Mouse (Mus musculus) retina, postnatal 7 days (tissue): ENCODE data around the gene Ampd3.

Experiments used
- DNase-seq: peaks from one replicate; pipeline ENCODE4 v3.0.0-alpha.2; 2012; ENCODE audit warnings: low read depth, low spot score

The Ampd3 gene

DNA sequence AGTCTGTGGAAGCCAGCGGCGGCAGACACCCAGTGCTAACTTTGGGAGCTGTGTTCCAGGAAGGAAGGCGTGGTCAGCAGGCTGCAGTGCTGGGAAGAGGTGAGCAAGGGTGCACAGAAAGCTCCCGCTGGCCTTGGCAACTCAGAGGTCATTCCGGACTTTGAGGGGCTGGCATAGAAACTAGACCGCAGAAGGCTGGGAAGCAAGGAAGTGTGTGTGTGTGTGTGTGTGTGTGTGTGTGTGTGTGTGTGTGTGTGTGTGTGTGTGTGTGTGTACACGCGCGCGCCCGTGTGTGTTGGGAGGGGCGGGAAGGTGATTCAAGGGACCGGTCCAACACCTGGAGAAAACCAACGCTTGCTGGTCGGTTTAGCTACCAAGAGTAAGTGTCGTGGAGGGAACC is at the start of gene Ampd3:
Gene Ampd3, plus strand, starts transcription at position 206 of the 400 bp plus-strand sequence.
- no peak for DNase-seq

GRCm38 (mm10) chr7:110718505-110718904 is 49.5 kb upstream of the Ampd3 start:
- DNase-seq, result no peak

DNA sequence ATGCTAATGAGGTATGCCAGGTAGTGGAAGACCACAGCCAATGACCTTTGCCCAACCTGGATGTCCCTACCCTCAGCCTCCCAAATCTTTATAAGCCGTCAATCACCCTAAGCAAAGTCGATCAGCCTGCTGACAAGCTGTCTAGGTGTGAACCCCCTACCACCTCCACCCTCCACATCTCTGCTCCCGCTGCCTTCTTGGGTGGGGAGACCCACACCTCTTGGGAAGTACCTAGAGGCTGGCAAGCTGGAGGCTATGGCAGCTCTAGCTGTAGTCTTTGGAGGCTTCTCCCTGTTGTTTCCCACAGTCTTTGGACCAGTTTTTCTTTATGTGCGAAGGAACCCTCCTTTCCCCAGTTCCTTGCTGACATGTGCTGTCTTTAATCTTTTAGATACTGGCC is 48.1 kb upstream of the Ampd3 start:
- DNase-seq, result no peak

GRCm38 (mm10) chr7:110722183-110722582 is 45.8 kb upstream of the Ampd3 start:
- DNase-seq, result no peak

GRCm38 (mm10) chr7:110727049-110727448 is 41.0 kb upstream of the Ampd3 start:
- DNase-seq, result peak; percentile 62

DNA sequence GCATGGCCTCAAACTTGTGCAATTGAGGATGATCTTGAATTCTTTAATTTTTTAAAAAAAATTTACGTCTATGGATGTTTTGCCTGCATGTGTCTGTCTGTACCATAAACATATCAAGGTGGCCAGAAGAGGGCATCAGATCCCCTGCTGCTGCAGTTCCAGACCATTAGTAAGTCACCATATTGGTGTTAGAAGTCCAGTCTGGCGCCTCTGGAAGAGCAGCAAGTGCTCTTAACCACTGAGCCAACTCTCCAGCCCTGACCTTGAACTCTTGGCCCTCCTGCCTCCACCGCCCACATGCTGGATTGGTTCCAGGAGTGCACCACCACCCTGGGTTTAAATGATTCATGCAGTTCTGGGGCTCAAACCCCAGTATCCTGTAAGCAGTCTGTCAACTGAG is 39.1 kb upstream of the Ampd3 start:
- DNase-seq, result peak; percentile 16

GRCm38 (mm10) chr7:110729295-110729694 is 38.7 kb upstream of the Ampd3 start:
- no peak for DNase-seq

- DNase-seq, result no peak
Observed at GRCm38 (mm10) chr7:110731091-110731967, 36.7 kb upstream of the Ampd3 start.

- DNase-seq, result no peak
Observed at GRCm38 (mm10) chr7:110732001-110732632, 35.9 kb upstream of the Ampd3 start.

GRCm38 (mm10) chr7:110736914-110737313 is 31.1 kb upstream of the Ampd3 start:
- DNase-seq, result no peak

- DNase-seq, result no peak
Observed at GRCm38 (mm10) chr7:110739764-110740163, 28.2 kb upstream of the Ampd3 start.

DNA sequence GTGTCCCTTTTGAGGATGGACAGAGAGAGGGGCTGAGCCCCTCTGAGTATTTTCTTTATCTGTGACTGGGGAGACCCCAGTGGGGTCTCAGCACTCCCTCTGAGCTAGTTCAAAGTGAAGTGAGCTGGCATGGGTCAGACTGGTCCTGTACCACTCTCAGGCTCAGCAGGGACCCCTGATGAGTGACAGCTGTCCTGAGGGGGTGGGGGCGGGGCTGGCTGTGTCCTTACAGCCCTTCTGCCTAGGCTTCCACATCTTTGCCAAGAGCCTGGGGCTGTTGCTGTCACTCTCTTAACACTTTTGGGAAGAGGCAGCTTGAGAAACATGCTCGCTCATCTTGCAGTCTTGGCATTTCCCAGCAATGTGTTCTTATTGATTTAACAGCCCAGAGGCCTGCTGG is 27.8 kb upstream of the Ampd3 start:
- no peak for DNase-seq

- DNase-seq, result no peak
Observed at GRCm38 (mm10) chr7:110742022-110742421, 26.0 kb upstream of the Ampd3 start.

- DNase-seq, result no peak
Observed at GRCm38 (mm10) chr7:110746087-110746562, 21.9 kb upstream of the Ampd3 start.

- no peak for DNase-seq
Observed at GRCm38 (mm10) chr7:110746809-110747208, 21.2 kb upstream of the Ampd3 start.

DNA sequence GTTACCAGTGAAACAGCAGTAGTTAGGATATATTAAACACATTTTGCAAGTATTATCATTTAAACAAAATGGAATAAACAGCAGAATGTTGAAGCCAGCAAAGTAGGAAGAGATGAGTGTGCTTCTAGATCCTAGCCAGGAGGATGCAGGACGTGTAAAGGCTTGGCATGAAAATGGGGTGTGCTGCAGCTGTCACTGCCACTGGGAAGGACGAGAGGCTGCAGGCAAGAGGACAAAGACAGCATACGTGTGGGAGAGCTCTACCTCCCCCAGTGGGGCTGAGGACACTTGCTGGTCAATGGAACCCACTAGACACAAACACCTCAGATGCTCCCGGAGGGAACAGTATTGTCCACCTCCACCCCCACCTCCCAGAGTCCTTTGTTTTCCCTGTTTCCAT is 17.2 kb upstream of the Ampd3 start:
- DNase-seq, result no peak

- no peak for DNase-seq
Observed at GRCm38 (mm10) chr7:110751634-110752033, 16.4 kb upstream of the Ampd3 start.

DNA sequence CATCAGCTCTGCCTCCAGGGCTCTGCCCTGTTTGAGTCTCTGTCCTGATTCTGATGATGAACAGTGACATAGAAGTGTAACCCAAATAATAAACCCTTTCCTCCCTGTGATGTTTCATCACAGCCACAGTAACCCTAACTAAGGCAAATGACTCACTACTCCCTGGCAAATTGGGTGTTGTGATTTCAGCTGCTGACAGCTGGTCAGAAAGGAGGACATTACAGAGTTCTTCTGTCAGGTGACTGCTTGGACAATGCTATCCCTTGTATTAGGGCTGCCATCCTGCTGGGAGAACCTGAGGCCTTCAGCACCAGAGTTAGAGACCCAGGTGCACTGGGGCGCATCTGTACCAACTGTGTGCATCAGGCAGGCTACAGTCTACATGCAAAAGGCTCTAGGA is 14.7 kb upstream of the Ampd3 start:
- no peak for DNase-seq

DNA sequence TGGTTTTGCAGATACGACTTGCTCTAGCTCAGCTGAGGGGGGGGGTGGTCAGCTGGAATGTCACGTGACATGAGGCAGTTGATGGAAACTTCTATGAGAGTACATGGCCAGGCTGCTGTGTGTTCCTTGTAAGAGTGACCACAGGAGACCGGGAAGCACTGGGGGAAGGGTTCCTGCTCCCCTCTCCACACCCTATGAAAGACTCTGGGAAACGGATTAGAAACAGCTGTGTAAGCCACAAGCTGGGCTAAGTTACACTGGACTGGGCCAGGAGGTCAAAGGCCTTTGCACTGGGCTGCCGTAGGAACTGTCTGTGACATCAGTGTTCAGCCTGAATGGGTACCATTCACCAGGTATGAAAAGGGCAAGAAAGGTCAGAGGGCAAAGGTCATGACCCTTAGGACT is 14.1 kb upstream of the Ampd3 start:
- DNase-seq, result no peak

- no peak for DNase-seq
Observed at GRCm38 (mm10) chr7:110756440-110756839, 11.6 kb upstream of the Ampd3 start.

DNA sequence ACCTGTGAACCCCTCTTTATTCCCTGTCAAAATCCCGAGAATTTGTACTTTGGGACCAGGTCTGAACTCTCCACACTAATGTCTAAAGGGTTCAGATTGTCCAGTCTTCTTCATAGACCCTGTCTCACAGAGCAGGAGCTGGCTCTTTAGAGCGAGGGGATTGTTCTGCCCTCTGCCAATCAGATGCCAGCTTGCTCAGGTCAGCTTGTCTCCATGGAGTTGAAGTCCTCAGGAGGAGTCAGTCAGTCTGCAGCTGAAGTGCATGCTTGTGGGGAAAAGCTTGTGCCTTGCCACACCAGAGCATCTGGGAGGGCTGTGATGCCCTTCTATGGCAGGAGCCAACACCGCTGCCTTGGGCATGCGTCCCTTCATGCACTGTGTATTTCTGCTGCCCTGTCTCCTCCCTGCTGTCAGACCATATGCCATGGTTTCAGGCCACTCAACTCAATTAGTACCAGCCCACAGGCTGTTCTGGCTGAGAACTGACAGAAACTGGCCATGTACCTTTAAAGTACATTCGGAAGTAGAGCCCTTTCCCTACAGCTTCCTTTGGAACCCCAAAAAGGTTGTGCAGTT is 5.3 kb upstream of the Ampd3 start:
- DNase-seq, result no peak

GRCm38 (mm10) chr7:110768451-110769064 is 552 bp downstream of the Ampd3 start:
- DNase-seq, result no peak
